Mouse (Mus musculus): ENCODE data around the gene Plekha5. TPM values are rescaled to one million over a fixed set of nuclear protein-coding genes. Genes with fewer than 3 reads are reported as not detected.

Plekha5 gene
- polyA plus RNA-seq, 1 experiment = 2.1 TPM

DNA sequence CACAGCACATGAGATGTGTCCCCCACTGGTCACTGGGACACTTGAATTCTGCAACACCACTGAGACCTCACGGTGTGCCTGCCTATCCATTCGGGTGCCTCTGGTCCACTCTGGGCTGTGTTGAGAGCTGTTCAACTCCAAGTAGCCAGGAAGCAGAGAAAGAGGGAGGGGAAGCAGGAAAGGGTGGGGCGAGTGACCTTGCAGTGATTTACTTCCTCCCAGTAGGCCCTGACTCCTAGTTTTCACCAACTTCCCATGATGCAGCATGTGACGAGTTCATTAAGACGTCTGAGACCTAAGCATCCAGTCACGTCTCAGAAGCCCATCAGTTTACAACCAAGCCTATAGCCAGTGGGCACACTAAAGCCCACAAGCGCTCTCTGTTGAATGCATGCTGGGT, 78.0 kb downstream of the Plekha5 start:
- TF ChIP-seq POLR2A (IDR thresholded peaks at IDR 0.05; ENCODE audit: borderline replicate concordance, low read depth, low read length) (no peak), CTCF (IDR thresholded peaks at IDR 0.05; ENCODE audit: low read depth, low read length) (no peak)
- Histone ChIP-seq H3K4me3 (ENCODE audit: insufficient read depth, low read length) (no peak overlapping the region), H3K27ac (ENCODE audit: insufficient read depth, low read depth, low read length) (no peak overlapping the region), H3K4me1 (ENCODE audit: control insufficient read depth, insufficient read depth, low read length) (peaks cover 3% of the 10 kb centered on the region; the same call in 1 of the 2 replicates)

DNA sequence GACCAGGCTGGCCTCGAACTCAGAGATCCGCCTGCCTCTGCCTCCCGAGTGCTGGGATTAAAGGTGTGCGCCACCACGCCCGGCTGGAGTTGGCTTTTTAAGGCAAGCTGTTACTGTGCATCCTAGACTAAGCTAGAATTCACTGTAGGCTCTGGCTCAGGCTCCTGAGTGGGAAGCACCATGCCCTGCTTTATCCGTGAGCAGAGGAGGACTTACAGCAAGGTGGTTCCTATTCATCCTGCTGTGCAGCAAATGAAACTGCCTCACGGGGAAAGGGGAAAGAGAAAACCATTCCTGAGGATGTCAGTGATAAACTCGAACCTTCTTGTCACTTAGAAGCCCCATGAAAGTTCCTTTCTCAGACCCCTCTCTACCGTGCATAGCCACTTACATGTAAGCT, 80.9 kb downstream of the Plekha5 start:
- H3K4me3 ChIP-seq (ENCODE audit: insufficient read depth, low read length) = no peak overlapping the region
- TF ChIP-seq POLR2A (IDR thresholded peaks at IDR 0.05; ENCODE audit: borderline replicate concordance, low read depth, low read length) (no peak), CTCF (IDR thresholded peaks at IDR 0.05; ENCODE audit: low read depth, low read length) (no peak)

DNA sequence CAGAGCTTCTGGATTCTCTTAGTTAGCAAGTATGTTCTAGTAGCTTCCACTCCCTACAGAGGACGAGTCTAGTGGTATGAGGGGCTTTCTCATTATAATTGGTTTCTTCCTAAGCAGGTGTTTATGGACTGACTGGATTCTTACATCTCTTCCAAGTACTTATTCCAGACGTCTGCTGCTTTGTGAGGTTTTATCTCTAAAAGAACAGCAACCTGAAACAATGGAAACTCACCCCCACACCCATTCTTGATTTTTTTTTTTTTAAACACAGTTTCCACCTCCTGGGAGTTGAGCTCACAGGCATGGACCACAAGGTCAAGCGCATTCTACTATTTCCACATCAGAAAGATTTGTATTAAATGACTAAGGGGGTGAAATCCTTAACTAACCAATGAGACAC, 83.8 kb downstream of the Plekha5 start:
- TF ChIP-seq CTCF (IDR thresholded peaks at IDR 0.05; ENCODE audit: low read depth, low read length) = no peak
- TF ChIP-seq POLR2A (IDR thresholded peaks at IDR 0.05; ENCODE audit: borderline replicate concordance, low read depth, low read length) = no peak
- Histone ChIP-seq H3K4me3 (ENCODE audit: insufficient read depth, low read length) (no peak overlapping the region), H3K4me1 (ENCODE audit: control insufficient read depth, insufficient read depth, low read length) (no peaks in the 10 kb centered on the region), H3K27ac (ENCODE audit: insufficient read depth, low read depth, low read length) (no peak overlapping the region)

More for the DNA sequence above, 80.9 kb downstream of the Plekha5 start:
- Histone ChIP-seq H3K4me1 (ENCODE audit: control insufficient read depth, insufficient read depth, low read length) (peaks cover 3% of the 10 kb centered on the region; the same call in 1 of the 2 replicates), H3K27ac (ENCODE audit: insufficient read depth, low read depth, low read length) (no peak overlapping the region)

DNA sequence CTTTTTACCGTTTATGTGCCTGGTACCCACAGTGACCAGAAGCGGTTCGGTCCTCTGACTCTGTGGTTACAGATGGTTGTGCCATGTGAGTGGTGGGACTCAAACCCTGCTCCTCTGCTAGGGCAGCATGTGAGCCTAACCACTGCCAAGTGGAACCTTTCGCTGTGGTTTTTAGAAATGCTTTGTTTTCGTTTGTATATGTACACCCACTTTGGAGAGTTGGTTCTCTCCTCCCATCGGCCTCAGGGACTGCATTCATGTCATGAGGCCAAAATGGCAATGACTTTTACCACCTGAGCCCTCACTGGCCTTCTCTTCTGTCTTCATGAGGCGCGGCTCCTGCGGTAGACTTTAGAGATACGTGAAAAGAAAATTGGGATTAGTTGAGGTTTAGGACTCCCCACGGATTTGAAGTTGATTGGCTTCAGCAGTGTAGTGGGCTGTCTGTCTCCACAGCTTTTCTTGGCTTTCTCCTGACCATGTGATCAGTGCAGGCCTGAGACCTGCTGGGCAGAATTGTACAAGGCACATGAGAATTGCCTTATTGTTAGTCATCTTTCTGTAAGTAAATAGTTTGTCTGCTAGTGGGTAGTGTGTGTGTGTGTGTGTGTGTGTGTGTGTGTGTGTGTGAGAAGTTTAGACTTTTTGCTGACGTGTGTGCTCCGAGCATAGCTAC, 84.8 kb downstream of the Plekha5 start:
- Histone ChIP-seq H3K4me1 (ENCODE audit: control insufficient read depth, insufficient read depth, low read length) (no peaks in the 10 kb centered on the region), H3K4me3 (ENCODE audit: insufficient read depth, low read length) (no peak overlapping the region), H3K27ac (ENCODE audit: insufficient read depth, low read depth, low read length) (no peak overlapping the region)
- TF ChIP-seq POLR2A (IDR thresholded peaks at IDR 0.05; ENCODE audit: borderline replicate concordance, low read depth, low read length) (no peak), CTCF (IDR thresholded peaks at IDR 0.05; ENCODE audit: low read depth, low read length) (no peak)

DNA sequence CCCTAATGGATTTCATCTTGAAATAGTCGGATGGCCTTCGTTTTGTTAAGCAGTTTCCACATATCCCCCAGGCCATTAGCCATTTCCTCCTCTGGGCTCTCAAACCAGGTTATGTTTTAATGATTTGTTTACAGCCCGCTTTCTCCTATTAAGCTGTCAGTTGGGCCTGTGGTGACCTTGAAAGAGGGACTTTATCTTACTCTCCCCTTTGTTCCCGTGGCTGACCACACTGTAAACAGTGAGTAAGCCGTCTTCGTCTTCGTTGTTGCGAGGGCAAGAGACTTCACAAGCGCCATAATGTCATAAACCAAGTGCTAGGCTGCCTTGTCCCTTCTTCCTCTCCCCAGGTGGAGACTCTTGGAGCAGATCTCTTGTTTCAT, 85.3 kb downstream of the Plekha5 start:
- no peak overlapping the region for H3K4me3 ChIP-seq (ENCODE audit: insufficient read depth, low read length)
- no peak for TF ChIP-seq CTCF (IDR thresholded peaks at IDR 0.05; ENCODE audit: low read depth, low read length)
- H3K27ac ChIP-seq (ENCODE audit: insufficient read depth, low read depth, low read length) = no peak overlapping the region
- peaks cover under 1% of the 10 kb centered on the region for H3K4me1 ChIP-seq (ENCODE audit: control insufficient read depth, insufficient read depth, low read length)

DNA sequence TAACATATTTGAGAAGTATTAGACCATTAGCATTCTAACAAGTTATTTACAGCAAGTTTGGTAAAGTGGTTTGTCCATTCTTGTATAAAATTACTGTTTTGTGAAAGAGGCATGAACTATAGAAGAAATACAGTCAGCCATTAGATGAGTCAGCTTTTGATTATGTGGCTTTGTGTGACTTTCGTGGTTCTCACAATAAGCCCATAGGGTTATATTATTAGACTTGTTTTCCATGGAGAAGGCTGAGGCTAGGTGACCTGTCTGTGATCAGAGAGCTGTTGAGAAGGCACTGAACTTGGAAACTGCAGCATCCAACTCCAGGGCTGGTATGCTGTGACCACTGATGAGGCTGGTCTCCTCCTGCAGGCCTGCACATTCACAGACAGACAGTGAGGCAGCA, 88.2 kb downstream of the Plekha5 start:
- H3K27ac ChIP-seq (ENCODE audit: insufficient read depth, low read depth, low read length) = no peak overlapping the region
- H3K4me3 ChIP-seq (ENCODE audit: insufficient read depth, low read length) = no peak overlapping the region
- peaks cover 10% of the 10 kb centered on the region for H3K4me1 ChIP-seq (ENCODE audit: control insufficient read depth, insufficient read depth, low read length)
- TF ChIP-seq CTCF (IDR thresholded peaks at IDR 0.05; ENCODE audit: low read depth, low read length) (no peak), POLR2A (IDR thresholded peaks at IDR 0.05; ENCODE audit: borderline replicate concordance, low read depth, low read length) (no peak)

DNA sequence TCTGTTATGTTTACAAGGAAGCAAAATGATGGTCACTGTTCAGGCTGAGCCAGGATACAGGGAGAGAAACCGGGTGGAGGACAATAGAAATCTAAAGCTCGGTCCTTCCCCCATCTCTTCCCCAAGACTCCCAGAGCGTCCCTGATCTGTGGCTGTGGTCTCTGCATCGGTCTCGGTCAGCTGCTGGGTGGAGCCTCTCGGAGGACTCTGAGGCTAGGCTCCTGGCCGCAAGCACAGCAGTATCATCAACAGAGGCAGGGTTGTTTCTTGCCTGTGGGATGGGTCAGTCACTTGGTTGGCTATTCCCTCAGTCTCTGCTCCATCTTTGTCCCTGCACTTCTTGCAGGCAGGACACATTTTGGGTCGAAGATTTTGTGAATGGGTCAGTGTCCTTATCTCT, 88.6 kb downstream of the Plekha5 start:
- H3K27ac ChIP-seq (ENCODE audit: insufficient read depth, low read depth, low read length) = no peak overlapping the region
- peaks cover 10% of the 10 kb centered on the region for H3K4me1 ChIP-seq (ENCODE audit: control insufficient read depth, insufficient read depth, low read length)
- H3K4me3 ChIP-seq (ENCODE audit: insufficient read depth, low read length) = no peak overlapping the region
- TF ChIP-seq POLR2A (IDR thresholded peaks at IDR 0.05; ENCODE audit: borderline replicate concordance, low read depth, low read length) (no peak), CTCF (IDR thresholded peaks at IDR 0.05; ENCODE audit: low read depth, low read length) (no peak)

DNA sequence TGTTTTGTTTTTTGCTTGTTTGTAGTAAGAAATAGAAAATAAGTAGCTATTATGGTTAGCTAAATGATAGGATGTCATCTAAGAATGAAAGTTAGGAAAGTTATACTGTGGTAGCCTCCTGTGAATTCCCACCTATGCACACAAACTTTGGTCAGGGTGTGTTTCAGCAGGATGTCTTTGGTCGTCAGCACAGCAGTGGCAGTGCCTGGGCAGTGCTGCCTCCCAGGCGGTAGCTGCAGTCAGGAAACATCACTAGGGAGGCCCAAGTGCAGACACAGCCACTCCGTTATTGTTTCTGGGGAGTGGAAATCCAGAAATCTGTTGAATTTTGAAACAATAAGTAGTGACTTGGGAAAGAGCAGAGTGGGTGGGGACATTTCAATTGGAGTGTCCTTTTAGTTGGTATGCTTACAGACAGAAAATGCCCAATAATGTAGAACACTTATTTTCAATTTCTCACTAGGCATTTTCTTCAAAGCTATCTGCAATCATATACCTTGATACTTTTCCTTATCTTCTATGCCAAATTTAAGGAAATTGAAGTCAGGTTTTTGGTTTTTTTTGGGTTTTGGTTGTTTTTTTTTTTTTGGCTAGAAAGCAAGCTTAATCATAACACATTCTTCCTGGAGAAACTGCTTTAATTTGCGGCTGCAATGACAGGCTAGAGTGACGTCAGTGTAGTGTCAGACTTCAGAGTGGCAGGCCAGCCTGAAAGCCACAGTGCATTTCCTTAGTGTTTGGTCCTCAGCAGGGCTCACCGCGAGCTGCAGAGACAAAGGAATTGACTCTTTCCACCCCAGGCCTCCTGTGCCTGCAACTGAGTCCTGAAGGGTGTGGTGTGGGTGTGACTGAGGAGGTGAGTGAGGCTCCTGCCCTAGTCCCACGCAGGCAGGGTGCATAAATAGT, 90.6 kb downstream of the Plekha5 start:
- TF ChIP-seq POLR2A (IDR thresholded peaks at IDR 0.05; ENCODE audit: borderline replicate concordance, low read depth, low read length) (no peak), CTCF (IDR thresholded peaks at IDR 0.05; ENCODE audit: low read depth, low read length) (no peak)
- peaks cover 10% of the 10 kb centered on the region for H3K4me1 ChIP-seq (ENCODE audit: control insufficient read depth, insufficient read depth, low read length)
- H3K27ac ChIP-seq (ENCODE audit: insufficient read depth, low read depth, low read length) = no peak overlapping the region
- no peak overlapping the region for H3K4me3 ChIP-seq (ENCODE audit: insufficient read depth, low read length)

DNA sequence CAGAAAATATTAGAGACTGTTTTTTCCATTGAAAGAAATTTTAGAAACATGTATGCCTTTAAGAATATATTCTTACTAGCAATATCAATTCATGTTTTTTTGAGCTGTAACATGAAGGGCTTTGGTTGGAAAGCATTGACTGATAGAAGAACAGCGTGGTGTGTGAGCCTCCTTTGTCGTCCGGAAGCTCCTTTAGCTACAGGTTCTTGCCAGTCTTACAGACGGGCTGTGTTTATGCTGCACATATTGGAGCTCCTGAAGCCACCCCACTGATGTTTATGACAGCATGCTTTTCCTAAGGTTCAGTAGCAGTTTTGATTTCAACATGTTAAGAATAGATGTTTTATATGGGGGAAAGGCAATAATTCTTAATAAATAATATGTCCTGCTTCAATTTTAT, 91.7 kb downstream of the Plekha5 start:
- Histone ChIP-seq H3K4me3 (ENCODE audit: insufficient read depth, low read length) (no peak overlapping the region), H3K27ac (ENCODE audit: insufficient read depth, low read depth, low read length) (no peak overlapping the region), H3K4me1 (ENCODE audit: control insufficient read depth, insufficient read depth, low read length) (peaks cover 10% of the 10 kb centered on the region)
- TF ChIP-seq CTCF (IDR thresholded peaks at IDR 0.05; ENCODE audit: low read depth, low read length) (no peak), POLR2A (IDR thresholded peaks at IDR 0.05; ENCODE audit: borderline replicate concordance, low read depth, low read length) (no peak)

DNA sequence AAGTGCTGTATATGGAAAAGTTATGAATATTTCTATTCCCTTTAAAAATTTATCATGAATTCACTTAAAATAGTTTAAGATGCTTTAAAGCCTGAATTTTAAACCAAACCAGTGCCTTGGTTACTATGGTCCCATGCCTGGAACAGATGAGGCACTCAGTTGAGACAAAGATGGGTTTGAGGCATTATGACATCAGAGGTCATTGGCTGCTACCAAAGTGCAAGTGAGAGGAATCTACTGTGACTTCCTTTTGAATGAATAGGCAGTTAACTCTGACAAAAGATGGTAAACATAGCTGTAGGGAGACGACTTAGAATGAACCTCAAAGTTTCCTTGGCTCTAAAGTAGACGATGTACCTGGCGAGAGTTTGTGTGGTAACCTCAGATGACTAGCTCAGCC, 92.3 kb downstream of the Plekha5 start:
- Histone ChIP-seq H3K27ac (ENCODE audit: insufficient read depth, low read depth, low read length) (no peak overlapping the region), H3K4me1 (ENCODE audit: control insufficient read depth, insufficient read depth, low read length) (peaks cover 10% of the 10 kb centered on the region), H3K4me3 (ENCODE audit: insufficient read depth, low read length) (no peak overlapping the region)
- TF ChIP-seq POLR2A (IDR thresholded peaks at IDR 0.05; ENCODE audit: borderline replicate concordance, low read depth, low read length) = no peak
- no peak for TF ChIP-seq CTCF (IDR thresholded peaks at IDR 0.05; ENCODE audit: low read depth, low read length)

Measured in bone marrow macrophage, adult 2 months (primary cell).